Mouse (Mus musculus): ENCODE measurements around the gene Mars2. TPM values are rescaled to one million over a fixed set of nuclear protein-coding genes. Genes with fewer than 3 reads are reported as not detected.

Mars2 gene
- 1.5 and 2.0 TPM in 2 replicates for polyA plus RNA-seq (2012)

GRCm38 (mm10) chr1:55236890-55237642 is at the start of gene Mars2:
Gene Mars2, plus strand, starts transcription at chr1:55237177.

GRCm38 (mm10) chr1:55226011-55226857 is 10.7 kb upstream of the Mars2 start, which contains the start of gene Rftn2:
Gene Rftn2, minus strand, starts transcription at chr1:55226782.

Other genes starting within 250 kb of the Mars2 start
- 19.5 and 26.2 TPM in 2 replicates for gene Sf3b1, start 209.7 kb upstream of the Mars2 start, polyA plus RNA-seq (2012)
- gene Coq10b, start 184.4 kb upstream of the Mars2 start, polyA plus RNA-seq (2012), result 13.0 and 14.7 TPM in 2 replicates
- gene Hspe1, start 149.0 kb upstream of the Mars2 start, polyA plus RNA-seq (2012), result 74.1 and 78.2 TPM in 2 replicates
- gene Hspd1, start 148.9 kb upstream of the Mars2 start, polyA plus RNA-seq (2012), result 61.8 and 70.3 TPM in 2 replicates
- 5.3 and 5.8 TPM in 2 replicates for gene Mob4, start 105.9 kb upstream of the Mars2 start, polyA plus RNA-seq (2012)
- 0.19 and 0.20 TPM in 2 replicates for gene Rftn2, start 10.4 kb upstream of the Mars2 start, polyA plus RNA-seq (2012)
- 0.66 and 0.95 TPM in 2 replicates for gene Boll, start 126.3 kb downstream of the Mars2 start, polyA plus RNA-seq (2012)
- gene Plcl1, start 168.7 kb downstream of the Mars2 start, polyA plus RNA-seq (2012), result 0.14 and 0.24 TPM in 2 replicates

Data from megakaryocyte-erythroid progenitor cell, adult 5 weeks (primary cell).